Mouse (Mus musculus): ENCODE measurements at regions not wholly inside any gene's neighbourhood (a gene's known extent, or its start where the extent isn't known, plus 50 kb on each side); places are given as distances from the start of the nearest gene placed in this dataset.

DNA sequence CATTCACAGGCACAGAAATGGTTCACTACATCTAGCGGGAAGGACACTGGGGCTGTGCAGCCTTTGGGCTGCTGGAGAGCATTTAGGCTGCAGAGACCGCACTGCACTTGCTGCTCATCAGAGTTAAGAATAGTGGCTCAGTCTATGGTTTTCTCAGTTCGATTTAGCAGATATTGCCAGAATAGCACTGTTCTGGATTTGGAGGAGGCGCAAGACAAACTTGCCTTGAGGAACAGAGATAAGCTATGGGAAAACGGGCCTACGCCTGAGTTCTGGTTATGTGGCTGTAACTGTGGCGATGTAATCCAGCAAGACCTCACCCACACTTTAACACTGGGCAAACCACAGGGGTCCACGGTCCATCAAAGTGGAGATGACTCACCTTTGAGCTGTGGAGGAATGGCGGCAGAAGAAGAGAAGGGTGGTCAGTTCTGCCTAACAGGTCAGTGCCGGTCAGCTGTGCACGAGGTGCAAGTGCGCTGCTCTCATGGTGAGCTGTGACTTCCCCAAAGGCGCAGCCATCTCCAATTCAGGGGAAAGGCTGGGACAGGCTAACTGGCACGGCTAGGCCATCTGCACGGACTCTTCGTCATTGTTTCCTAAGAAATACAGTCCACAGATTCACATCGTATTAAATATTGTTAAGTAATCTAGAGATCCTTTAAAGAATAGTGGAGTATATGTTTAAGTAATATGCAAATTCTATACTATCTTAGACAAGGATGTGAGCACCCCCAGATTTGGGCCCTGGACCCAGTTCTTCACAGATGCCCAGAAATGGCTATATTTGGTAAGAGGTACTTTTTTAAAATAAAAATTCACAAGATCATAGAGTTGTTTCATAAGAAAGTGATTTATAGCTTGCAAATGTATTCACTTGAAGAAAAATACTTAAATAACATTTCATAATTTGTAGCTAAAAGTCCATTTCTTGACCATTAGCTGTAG lies 118.7 kb upstream of the Sgk1 start:
- no peaks in the 10 kb centered on the region for H3K27me3 ChIP-seq (ENCODE audit: control insufficient read depth, insufficient read depth, low read length)
- DNase-seq, result no peak
- H3K4me1 ChIP-seq (replicated peaks; ENCODE audit: control insufficient read depth, insufficient read depth, low read length), result no peaks in the 10 kb centered on the region
- no peak overlapping the region for H3K4me3 ChIP-seq (ENCODE audit: control insufficient read depth, insufficient read depth, low read length)
- no peak for TF ChIP-seq CTCF (IDR thresholded peaks at IDR 0.05; ENCODE audit: borderline replicate concordance, control insufficient read depth, extremely low read depth, insufficient read depth, low read length, poor library complexity)
- no peak for TF ChIP-seq POLR2A (IDR thresholded peaks at IDR 0.05; ENCODE audit: control insufficient read depth, extremely low read depth, insufficient read depth, low read length, poor library complexity)
- H3K36me3 ChIP-seq (ENCODE audit: control insufficient read depth, insufficient read depth, low read length), result no peaks in the 10 kb centered on the region
- H3K27ac ChIP-seq (ENCODE audit: control insufficient read depth, insufficient read depth, low read length), result no peak overlapping the region
- 97% methylated on average over 17 of the region's 17 CpGs for WGBS

DNA sequence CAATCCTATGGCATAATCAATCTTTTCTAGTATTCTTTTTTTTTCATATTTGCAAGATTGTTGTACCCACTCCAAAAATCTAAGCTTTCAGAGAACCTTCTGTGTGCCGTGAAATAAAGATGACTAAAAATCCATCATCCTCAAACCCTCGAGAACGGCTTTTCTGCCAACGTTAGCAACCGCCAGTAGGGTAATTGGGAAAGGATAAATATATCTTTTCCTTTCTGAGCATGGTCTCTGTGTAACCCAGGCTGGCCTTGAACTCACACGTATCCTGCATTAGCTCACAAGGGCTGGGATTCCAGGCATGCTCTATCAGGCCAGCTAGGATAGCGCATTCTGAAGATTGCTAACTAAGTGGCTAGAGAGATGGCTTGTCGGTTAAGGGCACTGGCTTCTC lies 117.9 kb upstream of the Sgk1 start:
- Histone ChIP-seq H3K27ac (ENCODE audit: control insufficient read depth, insufficient read depth, low read length) (no peak overlapping the region), H3K4me3 (ENCODE audit: control insufficient read depth, insufficient read depth, low read length) (no peak overlapping the region), H3K36me3 (ENCODE audit: control insufficient read depth, insufficient read depth, low read length) (no peaks in the 10 kb centered on the region), H3K27me3 (ENCODE audit: control insufficient read depth, insufficient read depth, low read length) (no peaks in the 10 kb centered on the region), H3K4me1 (replicated peaks; ENCODE audit: control insufficient read depth, insufficient read depth, low read length) (no peaks in the 10 kb centered on the region)
- no peak for DNase-seq
- WGBS, result 96% methylated on average over 8 of the region's 8 CpGs
- TF ChIP-seq POLR2A (IDR thresholded peaks at IDR 0.05; ENCODE audit: control insufficient read depth, extremely low read depth, insufficient read depth, low read length, poor library complexity), result no peak
- no peak for TF ChIP-seq CTCF (IDR thresholded peaks at IDR 0.05; ENCODE audit: borderline replicate concordance, control insufficient read depth, extremely low read depth, insufficient read depth, low read length, poor library complexity)

DNA sequence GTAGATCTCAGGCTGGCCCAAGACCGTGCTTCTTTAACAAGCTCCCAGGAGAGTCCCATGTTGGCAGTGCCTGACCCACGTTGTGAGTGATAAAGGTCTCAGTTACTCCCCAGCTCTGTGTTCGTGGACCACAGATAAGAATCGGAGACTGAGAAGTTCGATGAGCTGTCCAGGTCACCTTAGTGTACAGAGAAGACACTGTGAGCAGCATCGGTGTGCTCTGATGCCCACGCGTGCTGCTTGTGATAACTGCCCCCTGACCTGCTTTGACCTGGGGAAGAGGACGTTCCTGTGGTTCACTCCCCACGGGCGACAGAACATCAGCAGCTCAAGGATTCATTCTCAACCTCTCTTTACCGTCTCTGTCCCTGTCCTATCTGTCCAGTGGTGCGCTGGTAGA lies 117.1 kb upstream of the Sgk1 start:
- no peak for TF ChIP-seq POLR2A (IDR thresholded peaks at IDR 0.05; ENCODE audit: control insufficient read depth, extremely low read depth, insufficient read depth, low read length, poor library complexity)
- no peak for TF ChIP-seq CTCF (IDR thresholded peaks at IDR 0.05; ENCODE audit: borderline replicate concordance, control insufficient read depth, extremely low read depth, insufficient read depth, low read length, poor library complexity)
- Histone ChIP-seq H3K36me3 (ENCODE audit: control insufficient read depth, insufficient read depth, low read length) (no peaks in the 10 kb centered on the region), H3K27ac (ENCODE audit: control insufficient read depth, insufficient read depth, low read length) (no peak overlapping the region), H3K4me3 (ENCODE audit: control insufficient read depth, insufficient read depth, low read length) (no peak overlapping the region), H3K27me3 (ENCODE audit: control insufficient read depth, insufficient read depth, low read length) (no peaks in the 10 kb centered on the region), H3K4me1 (replicated peaks; ENCODE audit: control insufficient read depth, insufficient read depth, low read length) (no peaks in the 10 kb centered on the region)
- 90% methylated on average over 13 of the region's 13 CpGs for WGBS
- no peak for DNase-seq

DNA sequence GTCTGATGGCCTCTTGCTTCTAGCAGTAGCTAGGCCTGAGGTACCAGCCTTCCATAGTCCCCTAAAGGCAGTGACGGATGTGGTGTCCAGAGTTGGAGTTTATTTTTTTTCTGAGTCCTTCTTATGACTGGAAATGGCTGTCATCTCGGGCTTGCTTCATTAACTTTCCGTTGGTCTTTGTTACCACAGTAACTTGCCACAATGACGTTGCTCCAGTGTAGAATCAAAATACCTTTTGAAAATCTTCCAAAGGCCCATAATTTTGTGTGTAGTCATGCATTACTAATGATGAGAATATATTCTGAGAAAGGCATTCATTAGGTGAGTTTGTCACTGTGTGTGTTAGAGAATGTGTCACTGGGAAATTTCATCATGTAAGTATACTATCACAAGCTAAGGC lies 108.4 kb upstream of the Sgk1 start:
- H3K27me3 ChIP-seq (ENCODE audit: control insufficient read depth, insufficient read depth, low read length), result no peaks in the 10 kb centered on the region
- H3K4me1 ChIP-seq (replicated peaks; ENCODE audit: control insufficient read depth, insufficient read depth, low read length), result no peaks in the 10 kb centered on the region
- no peak for TF ChIP-seq POLR2A (IDR thresholded peaks at IDR 0.05; ENCODE audit: control insufficient read depth, extremely low read depth, insufficient read depth, low read length, poor library complexity)
- TF ChIP-seq CTCF (IDR thresholded peaks at IDR 0.05; ENCODE audit: borderline replicate concordance, control insufficient read depth, extremely low read depth, insufficient read depth, low read length, poor library complexity), result no peak
- no peak for DNase-seq
- no peaks in the 10 kb centered on the region for H3K36me3 ChIP-seq (ENCODE audit: control insufficient read depth, insufficient read depth, low read length)
- WGBS, result 64% methylated on average over 4 of the region's 4 CpGs
- H3K4me3 ChIP-seq (ENCODE audit: control insufficient read depth, insufficient read depth, low read length), result no peak overlapping the region
- H3K27ac ChIP-seq (ENCODE audit: control insufficient read depth, insufficient read depth, low read length), result no peak overlapping the region

DNA sequence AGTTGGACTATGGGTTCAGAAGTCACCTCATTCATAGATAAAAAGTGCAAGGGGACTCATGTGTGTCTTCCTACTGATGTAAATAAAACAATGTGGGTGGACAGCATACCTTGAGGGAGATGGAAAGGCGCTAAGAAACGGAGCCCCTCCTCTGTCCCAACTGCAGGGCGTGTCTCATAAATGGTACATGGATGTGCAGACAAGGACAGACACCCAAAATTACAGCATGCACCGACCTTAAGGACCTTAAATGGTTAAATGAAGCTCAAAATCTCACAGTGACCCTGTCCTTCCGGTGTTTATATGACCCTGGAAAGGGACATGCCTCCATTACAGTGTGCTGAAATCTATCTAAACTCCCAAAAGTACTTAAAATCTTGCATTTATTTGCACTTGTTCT lies 106.5 kb upstream of the Sgk1 start:
- H3K4me1 ChIP-seq (replicated peaks; ENCODE audit: control insufficient read depth, insufficient read depth, low read length), result no peaks in the 10 kb centered on the region
- H3K4me3 ChIP-seq (ENCODE audit: control insufficient read depth, insufficient read depth, low read length), result no peak overlapping the region
- H3K27me3 ChIP-seq (ENCODE audit: control insufficient read depth, insufficient read depth, low read length), result no peaks in the 10 kb centered on the region
- H3K27ac ChIP-seq (ENCODE audit: control insufficient read depth, insufficient read depth, low read length), result no peak overlapping the region
- WGBS, result 94% methylated on average over 5 of the region's 5 CpGs
- DNase-seq, result no peak
- no peak for TF ChIP-seq POLR2A (IDR thresholded peaks at IDR 0.05; ENCODE audit: control insufficient read depth, extremely low read depth, insufficient read depth, low read length, poor library complexity)
- TF ChIP-seq CTCF (IDR thresholded peaks at IDR 0.05; ENCODE audit: borderline replicate concordance, control insufficient read depth, extremely low read depth, insufficient read depth, low read length, poor library complexity), result no peak
- H3K36me3 ChIP-seq (ENCODE audit: control insufficient read depth, insufficient read depth, low read length), result no peaks in the 10 kb centered on the region

DNA sequence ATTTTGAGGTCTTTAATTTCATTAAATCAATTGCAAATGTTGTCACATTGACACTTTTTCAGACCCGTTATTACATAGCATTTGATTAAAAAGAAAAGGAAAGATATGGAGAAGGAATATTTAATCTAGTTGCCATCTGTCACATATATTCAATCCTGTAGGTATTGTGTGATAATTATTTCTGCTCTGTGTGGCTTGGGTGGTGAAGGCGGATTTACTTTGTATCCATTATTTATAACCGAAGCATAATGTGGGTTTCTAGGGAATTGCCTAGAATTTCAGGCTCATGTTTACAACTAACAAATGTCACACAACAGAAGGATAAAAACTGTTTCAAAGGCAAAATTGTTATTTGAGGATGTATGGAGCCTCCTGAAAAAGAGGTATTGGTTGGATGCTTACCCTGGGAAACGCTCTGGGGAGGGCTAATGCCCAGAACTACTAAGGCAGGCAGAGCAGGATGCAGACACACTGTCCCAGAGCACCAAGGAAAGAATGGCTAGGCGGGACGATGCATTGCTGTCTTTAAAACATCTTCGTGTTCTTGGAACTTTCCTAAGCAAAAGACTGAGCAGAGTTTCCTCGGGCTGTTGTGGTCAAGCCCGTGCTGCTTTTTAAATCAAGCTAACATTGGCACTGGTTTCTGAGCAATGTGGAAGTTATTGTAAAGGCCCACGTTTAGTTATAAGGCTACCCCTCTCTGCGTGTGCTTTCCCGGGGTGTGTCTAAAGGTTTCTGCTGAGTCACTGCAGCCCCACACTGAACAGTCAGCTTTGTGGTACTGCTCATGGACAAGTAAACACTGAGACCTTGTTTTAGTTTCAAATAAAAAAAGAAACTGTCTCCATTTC lies 105.8 kb upstream of the Sgk1 start:
- Histone ChIP-seq H3K27ac (ENCODE audit: control insufficient read depth, insufficient read depth, low read length) (no peak overlapping the region), H3K4me3 (ENCODE audit: control insufficient read depth, insufficient read depth, low read length) (no peak overlapping the region), H3K36me3 (ENCODE audit: control insufficient read depth, insufficient read depth, low read length) (no peaks in the 10 kb centered on the region), H3K4me1 (replicated peaks; ENCODE audit: control insufficient read depth, insufficient read depth, low read length) (no peaks in the 10 kb centered on the region), H3K27me3 (ENCODE audit: control insufficient read depth, insufficient read depth, low read length) (no peaks in the 10 kb centered on the region)
- DNase-seq, result no peak
- TF ChIP-seq POLR2A (IDR thresholded peaks at IDR 0.05; ENCODE audit: control insufficient read depth, extremely low read depth, insufficient read depth, low read length, poor library complexity) (no peak), CTCF (IDR thresholded peaks at IDR 0.05; ENCODE audit: borderline replicate concordance, control insufficient read depth, extremely low read depth, insufficient read depth, low read length, poor library complexity) (no peak)
- WGBS, result 52% methylated on average over 12 of the region's 12 CpGs

Measured in thymus, adult 2 months (tissue).